Mouse (Mus musculus): Measurements from ENCODE around the gene Metap1.

DNA sequence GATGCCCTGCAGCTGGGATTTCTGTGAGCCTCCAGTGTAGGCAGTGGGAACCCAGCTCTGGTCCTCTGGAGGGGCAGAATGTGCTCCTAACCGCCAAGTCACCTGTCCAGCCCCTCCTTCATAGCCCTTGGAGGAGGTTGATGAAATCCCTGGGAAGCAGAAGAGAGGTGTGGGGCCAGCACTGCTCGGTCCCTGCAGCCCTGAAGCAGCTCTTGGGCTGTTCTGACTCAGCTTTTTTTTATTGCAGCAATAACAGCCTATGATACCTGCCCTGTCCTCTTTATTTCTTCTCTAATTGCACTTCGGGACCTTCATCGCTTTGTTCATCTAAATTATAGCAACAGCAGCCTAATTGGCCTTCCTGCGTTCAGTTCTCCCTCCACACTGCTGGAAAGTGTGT lies 21.2 kb upstream of the Metap1 start:
- TF ChIP-seq CTCF (IDR thresholded peaks at IDR 0.05; ENCODE audit: control insufficient read depth, insufficient read depth, insufficient read length) (no peak), CEBPB (IDR thresholded peaks at IDR 0.05; ENCODE audit: low read depth) (no peak), MYOG (IDR thresholded peaks at IDR 0.05; ENCODE audit: control insufficient read depth, extremely low read depth, insufficient read length) (no peak), MYOD1 (IDR thresholded peaks at IDR 0.05; ENCODE audit: control insufficient read depth, insufficient read length, low read depth) (no peak), USF1 (IDR thresholded peaks at IDR 0.05; ENCODE audit: low read depth) (no peak)

Data from C2C12 (cell line).